13 mouse cellular contexts compared by ENCODE assay signal in the genomic region with DNA sequence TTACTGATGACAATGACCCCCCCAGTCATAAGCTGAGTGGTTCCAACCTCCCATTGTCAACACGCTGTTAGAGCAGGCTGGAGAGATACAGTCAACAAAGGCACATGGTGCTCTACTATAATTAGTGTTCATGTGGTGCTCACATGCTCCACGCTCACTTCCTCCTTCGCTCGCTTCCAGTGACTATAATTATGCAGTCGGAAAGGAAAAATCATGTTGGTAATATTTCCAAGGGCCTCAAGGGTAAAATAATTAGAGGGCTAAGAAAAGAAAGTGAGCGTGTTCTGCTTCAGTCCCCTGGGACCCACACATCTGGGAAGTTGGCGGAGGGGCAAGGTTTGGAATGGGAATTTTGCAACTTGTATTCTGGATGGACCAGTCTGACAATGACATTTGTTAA. TPM values are rescaled to one million over a fixed set of nuclear protein-coding genes. Genes with fewer than 3 reads are reported as not detected.
A peak's percentile ranks its signal among the peaks of the same experiment; 100 is the strongest.
DNase-seq lines count a peak whose midpoint lies in the region; ATAC-seq lines count a peak whose summit lies in the region.
"Had no signal": no experiment of that assay in that cellular context is flagged by ENCODE, and none has a peak within 500 bp of the region (broad histone marks: within the 10 kb centered on the region; RNA-seq: fewer than 3 reads in every experiment).

No protein-coding gene starts in this region.

- ATAC-seq in kidney, embryonic 15.5 days (replicated peaks; ENCODE audit: low FRiP score) = no peak
- no peak for ATAC-seq in hindbrain, embryonic 13.5 days (ENCODE audit: low FRiP score)
- ATAC-seq: liver, embryonic 12.5 days had no signal

- peak; percentile 6 for DNase-seq in kidney, adult 18-20 months
- peak; percentile 66 for DNase-seq in brain, adult 2 months (ENCODE audit: low read depth, low spot score)
- peak; percentile 19 to 25 for DNase-seq in gastrocnemius, postnatal 36 days
- DNase-seq in kidney, postnatal 36 days = peak; percentile 4 to 22
- no peak for DNase-seq in embryo, embryonic 10 days (ENCODE audit: low spot score)
- DNase-seq: cerebellum, adult 9-11 months; lung, postnatal 14 days; right cerebral cortex, postnatal 25 days had no signal

- intact Hi-C loops in gastrocnemius, postnatal 36 days (cut with DNase I) = no loop called here

- H3K36me3 ChIP-seq in kidney, embryonic 15.5 days = no peaks in the 10 kb centered on the region
- H3K36me3 ChIP-seq in hindbrain, embryonic 13.5 days = no peaks in the 10 kb centered on the region
- H3K36me3 ChIP-seq: embryonic facial prominence, embryonic 13.5 days; liver, embryonic 12.5 days had no signal

- H3K27ac ChIP-seq in kidney, embryonic 15.5 days = no peak overlapping the region
- no peak overlapping the region for H3K27ac ChIP-seq in hindbrain, embryonic 13.5 days
- H3K27ac ChIP-seq: embryonic facial prominence, embryonic 13.5 days; liver, embryonic 12.5 days; stomach, postnatal 0 days had no signal

- H3K27me3 ChIP-seq in kidney, embryonic 15.5 days = no peaks in the 10 kb centered on the region
- no peaks in the 10 kb centered on the region for H3K27me3 ChIP-seq in hindbrain, embryonic 13.5 days
- H3K27me3 ChIP-seq: embryonic facial prominence, embryonic 13.5 days; liver, embryonic 12.5 days had no signal

- no peak overlapping the region for H3K9ac ChIP-seq in kidney, embryonic 15.5 days
- no peak overlapping the region for H3K9ac ChIP-seq in hindbrain, embryonic 13.5 days
- H3K9ac ChIP-seq: embryonic facial prominence, embryonic 13.5 days; liver, embryonic 12.5 days had no signal

- WGBS in kidney, embryonic 15.5 days = 59% methylated on average over 7 of the region's 7 CpGs
- WGBS in hindbrain, embryonic 13.5 days = 67% methylated on average over 7 of the region's 7 CpGs

- H3K4me3 ChIP-seq in kidney, embryonic 15.5 days (replicated peaks) = no peak overlapping the region
- H3K4me3 ChIP-seq in hindbrain, embryonic 13.5 days = no peak overlapping the region
- H3K4me3 ChIP-seq: embryonic facial prominence, embryonic 13.5 days; liver, embryonic 12.5 days had no signal

- H3K4me1 ChIP-seq in kidney, embryonic 15.5 days = no peaks in the 10 kb centered on the region
- peaks cover 16% of the 10 kb centered on the region; the same call in 1 of the 2 replicates for H3K4me1 ChIP-seq in hindbrain, embryonic 13.5 days (replicated peaks)
- H3K4me1 ChIP-seq: embryonic facial prominence, embryonic 13.5 days; liver, embryonic 12.5 days had no signal

- no peak overlapping the region for H3K4me2 ChIP-seq in kidney, embryonic 15.5 days
- no peak overlapping the region for H3K4me2 ChIP-seq in hindbrain, embryonic 13.5 days
- H3K4me2 ChIP-seq: embryonic facial prominence, embryonic 13.5 days; liver, embryonic 12.5 days had no signal

- no peaks in the 10 kb centered on the region for H3K9me3 ChIP-seq in kidney, embryonic 15.5 days (replicated peaks)
- no peaks in the 10 kb centered on the region for H3K9me3 ChIP-seq in hindbrain, embryonic 13.5 days
- H3K9me3 ChIP-seq: embryonic facial prominence, embryonic 13.5 days had no signal

RNA-seq across cellular contexts. Expression of gene Fsip1, which starts 38.7 kb away (rescaled TPM):
- 0.93 and 1.2 TPM in 2 replicates for polyA plus RNA-seq in kidney, embryonic 15.5 days (2015; fragmentation: Nextera tagmentation; extraction: Ambion mirVana)
- not detected for total RNA-seq in gastrocnemius, postnatal 36 days (2021)
- polyA plus RNA-seq in hindbrain, embryonic 13.5 days (2015; fragmentation: Nextera tagmentation; extraction: Ambion mirVana) = 2.5 and 3.2 TPM in 2 replicates
